Mouse (Mus musculus) ES-Bruce4 (cell line): ENCODE results near the gene Trmt10b.

Experiments used
- CTCF ChIP-seq: IDR thresholded peaks from one replicate; pipeline ENCODE4 v1.8.1; 2011; ENCODE audit warnings: low read depth, low read length
- POLR2A ChIP-seq: IDR thresholded peaks from one replicate; pipeline ENCODE4 v1.8.1; 2011; ENCODE audit warnings: low read length; ENCODE audit not compliant: insufficient read depth

DNA sequence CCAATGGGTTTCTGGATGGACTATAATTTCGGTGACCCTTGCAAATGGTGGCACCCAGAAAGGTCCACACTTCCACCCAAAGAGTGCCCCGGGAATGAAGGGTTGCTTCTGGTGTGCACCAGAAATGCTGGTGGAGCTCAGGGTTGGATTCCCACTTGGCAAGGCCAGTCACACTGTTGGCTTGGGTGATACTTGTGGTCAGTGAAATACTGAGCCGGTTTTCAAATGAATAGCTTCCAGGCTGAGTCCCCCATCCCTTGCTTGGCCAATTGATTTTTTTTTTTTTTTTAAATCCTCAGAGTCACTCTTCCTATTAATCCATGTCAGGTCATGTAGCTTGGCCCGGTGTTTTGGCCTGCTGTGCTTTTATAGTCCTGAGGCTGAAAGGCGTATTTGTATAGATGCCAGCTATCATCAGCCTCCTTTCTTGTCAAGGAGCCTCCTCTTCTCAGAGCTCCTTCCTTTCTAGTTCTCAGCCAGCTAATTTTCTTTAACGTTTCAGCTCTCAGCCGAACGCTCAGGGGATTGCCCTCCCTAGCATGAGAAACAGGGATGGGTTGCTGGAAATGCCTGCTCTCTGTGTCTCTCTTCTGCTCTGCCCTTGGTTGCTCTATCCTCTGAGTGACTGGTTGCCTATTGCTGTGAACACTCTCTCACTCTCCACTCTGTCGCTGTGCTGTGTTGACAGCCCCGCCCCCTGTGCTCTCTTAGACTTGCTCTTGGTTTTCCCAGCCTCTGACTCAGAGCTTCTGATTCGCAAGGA lies 42.9 kb upstream of the Trmt10b start:
- TF ChIP-seq CTCF: no peak
- TF ChIP-seq POLR2A: no peak
